Mouse (Mus musculus) liver, adult 2 months (tissue): Measurements from ENCODE around the gene Sgpp2. TPM values are rescaled to one million over a fixed set of nuclear protein-coding genes. Genes with fewer than 3 reads are reported as not detected.

Experiments used
- DNase-seq: peaks from one replicate; pipeline ENCODE4 v3.0.0-alpha.2; 2011; ENCODE audit warnings: low read depth, low spot score; ENCODE audit errors: extremely low read depth
- H3K27ac ChIP-seq: fragments of 200-500 bp; replicated peaks from 2 replicates; pipeline ENCODE4 v1.5.1; 2012; ENCODE audit warnings: low read depth, mild to moderate bottlenecking, control low read depth, inconsistent platforms, low read length; ENCODE audit not compliant: insufficient read depth
- H3K27me3 ChIP-seq: fragments of 200-500 bp; 2 replicates; pipeline ENCODE4 v1.6.1; 2012; ENCODE audit warnings: mild to moderate bottlenecking, moderate library complexity, low read length, inconsistent platforms; ENCODE audit not compliant: control insufficient read depth, insufficient read depth
- H3K36me3 ChIP-seq: fragments of 200-500 bp; 2 replicates; pipeline ENCODE4 v1.6.1; 2012; ENCODE audit warnings: low read length, inconsistent platforms; ENCODE audit not compliant: control insufficient read depth, insufficient read depth
- H3K4me1 ChIP-seq: fragments of 200-500 bp; 2 replicates; pipeline ENCODE4 v1.6.1; 2011; ENCODE audit warnings: low read length; ENCODE audit not compliant: control insufficient read depth, insufficient read depth
- H3K4me3 ChIP-seq: fragments of 200-500 bp; 2 replicates; pipeline ENCODE4 v1.5.1; 2011; ENCODE audit warnings: low read depth, mild to moderate bottlenecking, control low read depth, low read length, moderate library complexity; ENCODE audit not compliant: insufficient read depth
- H3K79me2 ChIP-seq: fragments of 200-500 bp; 2 replicates; pipeline ENCODE4 v1.6.1; 2012; ENCODE audit warnings: inconsistent platforms, mild to moderate bottlenecking, low read length, moderate library complexity; ENCODE audit not compliant: control insufficient read depth, insufficient read depth
- H3K9ac ChIP-seq: fragments of 200-500 bp; 2 replicates; pipeline ENCODE4 v1.6.1; 2012; ENCODE audit warnings: low read depth, mild to moderate bottlenecking, control low read depth, inconsistent platforms, low read length
- CTCF ChIP-seq: fragments of 200-500 bp; IDR thresholded peaks from 2 replicates; pipeline ENCODE4 v1.5.1; 2011; ENCODE audit warnings: low read depth, low read length, control low read depth
- POLR2A ChIP-seq: fragments of 200-500 bp; IDR thresholded peaks from 2 replicates; pipeline ENCODE4 v1.6.1; 2011; ENCODE audit warnings: low read length, control low read depth; ENCODE audit not compliant: insufficient read depth; ENCODE audit errors: extremely low read depth
- WGBS: fragments of 180-500 bp; shearing (Covaris S2); methylation state at CpG from one replicate; pipeline ENCODE4 v1.1.7; 2018; 5-methylcytosine and 5-hydroxymethylcytosine counted together
- polyA plus RNA-seq: library from polyadenylated mRNA; depleted of rRNA; stranded (reverse); fragments of >200 nt; gene quantifications from 2 replicates; pipeline ENCODE4 v1.2.3, GENCODE M21; 2012
- total RNA-seq: library from RNA; depleted of rRNA; stranded (reverse); fragments of >200 nt; gene quantifications from 2 replicates; pipeline ENCODE4 v1.2.3, GENCODE M21; 2014

Sgpp2 gene
- total and polyA plus RNA-seq, 2 experiments = 0.09 TPM

DNA sequence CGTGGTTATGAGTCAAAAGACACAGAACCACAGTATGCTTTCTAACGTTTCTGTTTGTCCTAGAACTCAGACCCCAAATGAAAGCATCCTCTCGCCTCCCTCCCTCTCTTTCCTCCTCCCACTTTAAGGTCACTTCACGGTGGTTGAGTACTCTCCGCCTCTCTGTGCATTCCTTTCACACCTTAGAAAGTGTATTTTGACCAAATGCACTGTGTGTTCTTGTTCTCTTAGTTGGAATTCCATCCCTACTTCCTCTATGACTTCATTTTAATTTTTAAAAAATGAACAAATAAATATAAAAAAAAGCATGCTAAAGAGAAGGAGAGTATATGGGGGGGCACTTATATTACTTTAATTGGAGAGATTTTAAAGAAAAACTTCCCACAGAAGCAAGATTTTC is 30.4 kb downstream of the Sgpp2 start:
- TF ChIP-seq CTCF (no peak), POLR2A (no peak)
- Histone ChIP-seq H3K36me3 (no peaks in the 10 kb centered on the region), H3K79me2 (no peaks in the 10 kb centered on the region), H3K4me1 (no peaks in the 10 kb centered on the region), H3K27me3 (no peaks in the 10 kb centered on the region), H3K4me3 (no peak overlapping the region), H3K27ac (no peak overlapping the region), H3K9ac (no peak overlapping the region)
- no peak for DNase-seq
- 67% methylated on average over 5 of the region's 5 CpGs for WGBS

DNA sequence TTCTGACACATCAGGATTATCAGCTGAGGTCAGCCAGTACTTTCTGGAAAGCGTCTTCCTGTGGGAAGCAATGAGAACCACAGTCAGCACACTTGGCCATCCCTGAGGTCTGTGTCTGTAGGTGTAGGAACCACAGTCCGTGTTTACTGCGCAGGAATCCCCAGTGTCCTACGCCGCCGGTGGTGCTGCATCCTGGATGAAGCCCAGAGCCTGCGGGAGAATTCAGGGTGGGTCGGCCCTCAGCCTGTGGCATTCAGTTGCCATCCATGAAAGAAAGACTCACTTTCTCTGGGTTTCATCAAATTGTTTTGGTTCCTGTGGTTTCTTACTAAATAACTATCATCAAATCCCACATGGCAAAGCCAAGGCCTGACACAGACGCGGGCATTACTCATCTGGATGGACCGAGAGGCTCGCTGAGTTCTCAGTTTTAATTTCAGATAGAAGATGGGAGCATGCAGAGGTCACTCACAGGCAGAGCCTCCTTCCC is 37.2 kb downstream of the Sgpp2 start:
- H3K9ac ChIP-seq = no peak overlapping the region
- H3K27me3 ChIP-seq = no peaks in the 10 kb centered on the region
- no peak overlapping the region for H3K27ac ChIP-seq
- 76% methylated on average over 12 of the region's 12 CpGs for WGBS
- H3K79me2 ChIP-seq = no peaks in the 10 kb centered on the region
- H3K36me3 ChIP-seq = no peaks in the 10 kb centered on the region
- no peak for TF ChIP-seq CTCF
- no peak for TF ChIP-seq POLR2A
- no peaks in the 10 kb centered on the region for H3K4me1 ChIP-seq
- no peak for DNase-seq
- no peak overlapping the region for H3K4me3 ChIP-seq

- H3K4me1 ChIP-seq = no peaks in the 10 kb centered on the region
- no peaks in the 10 kb centered on the region for H3K27me3 ChIP-seq
- no peak overlapping the region for H3K4me3 ChIP-seq
- no peaks in the 10 kb centered on the region for H3K79me2 ChIP-seq
- H3K9ac ChIP-seq = no peak overlapping the region
- H3K27ac ChIP-seq = no peak overlapping the region
- 75% methylated on average over 1 of the region's 1 CpGs for WGBS
- no peak for DNase-seq
- no peaks in the 10 kb centered on the region for H3K36me3 ChIP-seq
- TF ChIP-seq CTCF (no peak), POLR2A (no peak)
These were observed 39.1 kb downstream of the Sgpp2 start for GRCm38 (mm10) chr1:78349219-78349618.

- DNase-seq = no peak
- H3K27me3 ChIP-seq = no peaks in the 10 kb centered on the region
- no peak overlapping the region for H3K27ac ChIP-seq
- H3K9ac ChIP-seq = no peak overlapping the region
- H3K36me3 ChIP-seq = no peaks in the 10 kb centered on the region
- no peak overlapping the region for H3K4me3 ChIP-seq
- H3K4me1 ChIP-seq = no peaks in the 10 kb centered on the region
- no peaks in the 10 kb centered on the region for H3K79me2 ChIP-seq
- WGBS = 92% methylated on average over 1 of the region's 1 CpGs
- TF ChIP-seq POLR2A (no peak), CTCF (no peak)
These were observed 43.1 kb downstream of the Sgpp2 start for GRCm38 (mm10) chr1:78353254-78353653.

GRCm38 (mm10) chr1:78355123-78355522 is 45.0 kb downstream of the Sgpp2 start:
- WGBS = 39% methylated on average over 4 of the region's 4 CpGs
- no peak overlapping the region for H3K27ac ChIP-seq
- H3K9ac ChIP-seq = no peak overlapping the region
- H3K4me3 ChIP-seq = no peak overlapping the region
- TF ChIP-seq CTCF = no peak
- TF ChIP-seq POLR2A = no peak
- H3K79me2 ChIP-seq = no peaks in the 10 kb centered on the region
- no peak for DNase-seq
- H3K27me3 ChIP-seq = no peaks in the 10 kb centered on the region
- H3K36me3 ChIP-seq = no peaks in the 10 kb centered on the region
- H3K4me1 ChIP-seq = no peaks in the 10 kb centered on the region

GRCm38 (mm10) chr1:78357415-78357814 is 47.3 kb downstream of the Sgpp2 start:
- Histone ChIP-seq H3K36me3 (no peaks in the 10 kb centered on the region), H3K27me3 (no peaks in the 10 kb centered on the region), H3K9ac (no peak overlapping the region), H3K27ac (no peak overlapping the region), H3K4me1 (no peaks in the 10 kb centered on the region), H3K4me3 (no peak overlapping the region), H3K79me2 (no peaks in the 10 kb centered on the region)
- no peak for DNase-seq
- WGBS = 85% methylated on average over 4 of the region's 4 CpGs
- TF ChIP-seq CTCF (no peak), POLR2A (no peak)
